Mouse (Mus musculus): ENCODE data around the gene Psmg3. TPM values are rescaled to one million over a fixed set of nuclear protein-coding genes. Genes with fewer than 3 reads are reported as not detected.
A peak's percentile ranks its signal among the peaks of the same experiment; 100 is the strongest.

Psmg3 gene
- polyA plus RNA-seq, 1 experiment: 15.8 TPM

- Histone ChIP-seq H3K4me3 (ENCODE audit: insufficient read depth, low read length) (peak within 1 kb of the TSS; percentile 75), H3K27ac (ENCODE audit: insufficient read depth, low read length) (peak within 1 kb of the TSS; percentile 90; the same call in 1 of the 2 replicates), H3K4me1 (ENCODE audit: control insufficient read depth, insufficient read depth, low read length) (peaks cover 36% of the 10 kb centered on the region)
- peak; percentile 87 for TF ChIP-seq POLR2A (IDR thresholded peaks at IDR 0.05; ENCODE audit: low read depth, low read length)
- no peak for TF ChIP-seq CTCF (IDR thresholded peaks at IDR 0.05; ENCODE audit: borderline replicate concordance, insufficient read depth, low read length)
These were observed 35.2 kb downstream of the Psmg3 start, which contains the start of gene Mafk for GRCm38 (mm10) chr5:139791227-139792158. Mafk (plus strand) TSS chr5:139791513.

GRCm38 (mm10) chr5:139789466-139789865 is 37.2 kb downstream of the Psmg3 start:
- peaks cover 19% of the 10 kb centered on the region; the same call in 1 of the 2 replicates for H3K4me1 ChIP-seq (ENCODE audit: control insufficient read depth, insufficient read depth, low read length)
- no peak for TF ChIP-seq POLR2A (IDR thresholded peaks at IDR 0.05; ENCODE audit: low read depth, low read length)
- H3K27ac ChIP-seq (ENCODE audit: insufficient read depth, low read length): no peak overlapping the region

GRCm38 (mm10) chr5:139781406-139781805 is 45.3 kb downstream of the Psmg3 start:
- no peak for TF ChIP-seq POLR2A (IDR thresholded peaks at IDR 0.05; ENCODE audit: low read depth, low read length)
- TF ChIP-seq CTCF (IDR thresholded peaks at IDR 0.05; ENCODE audit: borderline replicate concordance, insufficient read depth, low read length): no peak

More at GRCm38 (mm10) chr5:139789466-139789865, 37.2 kb downstream of the Psmg3 start:
- H3K4me3 ChIP-seq (ENCODE audit: insufficient read depth, low read length): no peak overlapping the region

GRCm38 (mm10) chr5:139776966-139777365 is 49.7 kb downstream of the Psmg3 start:
- Histone ChIP-seq H3K4me1 (ENCODE audit: control insufficient read depth, insufficient read depth, low read length) (0 out of 2 replicates have a peak, but pooled peaks cover 4% of the 10 kb centered on the region), H3K27ac (ENCODE audit: insufficient read depth, low read length) (no peak overlapping the region), H3K4me3 (ENCODE audit: insufficient read depth, low read length) (no peak overlapping the region)
- TF ChIP-seq POLR2A (IDR thresholded peaks at IDR 0.05; ENCODE audit: low read depth, low read length) (no peak), CTCF (IDR thresholded peaks at IDR 0.05; ENCODE audit: borderline replicate concordance, insufficient read depth, low read length) (no peak)

More at GRCm38 (mm10) chr5:139781406-139781805, 45.3 kb downstream of the Psmg3 start:
- Histone ChIP-seq H3K27ac (ENCODE audit: insufficient read depth, low read length) (no peak overlapping the region), H3K4me1 (ENCODE audit: control insufficient read depth, insufficient read depth, low read length) (no peaks in the 10 kb centered on the region), H3K4me3 (ENCODE audit: insufficient read depth, low read length) (no peak overlapping the region)

- peak; percentile 88 for TF ChIP-seq CTCF (IDR thresholded peaks at IDR 0.05; ENCODE audit: borderline replicate concordance, insufficient read depth, low read length)
- TF ChIP-seq POLR2A (IDR thresholded peaks at IDR 0.05; ENCODE audit: low read depth, low read length): peak; percentile 73
- Histone ChIP-seq H3K4me3 (ENCODE audit: insufficient read depth, low read length) (peak within 1 kb of the TSS; percentile 87), H3K4me1 (ENCODE audit: control insufficient read depth, insufficient read depth, low read length) (0 out of 2 replicates have a peak, but pooled peaks cover 4% of the 10 kb centered on the region), H3K27ac (ENCODE audit: insufficient read depth, low read length) (no peak within 1 kb of the TSS)
These were observed 51.3 kb downstream of the Psmg3 start, which contains the start of gene Ints1 for GRCm38 (mm10) chr5:139775216-139775926. Ints1 (minus strand) TSS chr5:139775674.

Other genes starting within 250 kb of the Psmg3 start
- gene Micall2, start 90.5 kb downstream of the Psmg3 start, polyA plus RNA-seq (2011; ENCODE audit: insufficient read length, low read depth, missing spikeins): 13.3 and 17.0 TPM in 2 replicates
- gene Ints1, start 51.2 kb downstream of the Psmg3 start, polyA plus RNA-seq (2011; ENCODE audit: insufficient read length, low read depth, missing spikeins): 40.0 and 43.6 TPM in 2 replicates
- gene Mafk, start 35.4 kb downstream of the Psmg3 start, polyA plus RNA-seq (2011; ENCODE audit: insufficient read length, low read depth, missing spikeins): 12.9 and 17.4 TPM in 2 replicates
- gene Tmem184a, start 7.0 kb downstream of the Psmg3 start, polyA plus RNA-seq (2011; ENCODE audit: insufficient read length, low read depth, missing spikeins): not detected in 2 replicates
- gene Gm26938, start 478 bp downstream of the Psmg3 start, polyA plus RNA-seq (2011; ENCODE audit: insufficient read length, low read depth, missing spikeins): not detected in 2 replicates
- gene Elfn1, start 81.1 kb upstream of the Psmg3 start, polyA plus RNA-seq (2011; ENCODE audit: insufficient read length, low read depth, missing spikeins): 2.1 and 2.7 TPM in 2 replicates

Measured in embryonic fibroblast, embryonic 13.5 days (primary cell).